Mouse (Mus musculus) megakaryocyte, embryonic 14.5 days (primary cell): ENCODE results near the gene Stat5a.

Experiments
- FLI1 ChIP-seq: IDR thresholded peaks from 2 replicates; pipeline ENCODE4 v1.6.1; 2012; ENCODE audit warnings: low read length, inconsistent platforms, mixed read lengths
- GATA1 ChIP-seq: IDR thresholded peaks from 3 replicates; pipeline ENCODE4 v1.6.1; 2012; ENCODE audit warnings: mixed read lengths, low read length, inconsistent platforms, borderline replicate concordance

DNA sequence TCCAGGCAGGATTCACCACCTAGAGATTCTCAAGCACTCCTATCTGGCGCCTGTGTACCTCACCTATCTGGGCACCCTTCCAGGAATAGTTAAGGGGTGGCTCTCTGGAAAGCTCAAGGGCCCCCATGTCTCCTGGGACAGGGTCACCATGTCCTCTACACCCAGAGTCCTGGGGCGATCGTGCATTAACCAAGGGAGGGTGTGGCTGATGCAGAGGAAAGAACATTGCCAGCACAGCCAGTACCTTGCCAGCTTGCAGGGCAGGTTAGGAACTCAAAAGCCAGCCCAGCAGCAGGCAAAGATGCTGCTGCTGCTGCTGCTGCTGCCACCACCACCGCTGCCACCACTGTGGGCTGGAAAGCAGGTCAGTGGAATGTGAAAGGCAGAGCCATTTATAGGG lies 4.9 kb upstream of the Stat5a start:
- TF ChIP-seq GATA1 (no peak), FLI1 (no peak)
